Comparison of ENCODE assay signal across 9 mouse cellular contexts in genomic region chr9:57536362-57536761, GRCm38 (mm10). TPM values are rescaled to one million over a fixed set of nuclear protein-coding genes. Genes with fewer than 3 reads are reported as not detected.
DNase-seq lines count a peak whose midpoint lies in the region; ATAC-seq and TF ChIP-seq lines count a peak whose summit lies in the region.
"Had no signal": no experiment of that assay in that cellular context is flagged by ENCODE, and none has a peak within 500 bp of the region (broad histone marks: within the 10 kb centered on the region; RNA-seq: fewer than 3 reads in every experiment).

No protein-coding gene starts in this region.

- H3K9ac ChIP-seq in hindbrain, embryonic 11.5 days (ENCODE audit: low read depth, low read length), result no peak overlapping the region
- peak overlapping the region; percentile 94 for H3K9ac ChIP-seq in liver, embryonic 13.5 days

- no peak for ATAC-seq in hindbrain, embryonic 11.5 days (ENCODE audit: low FRiP score)
- no peak for ATAC-seq in liver, embryonic 13.5 days (ENCODE audit: low read depth)

- 87% methylated on average over 5 of the region's 5 CpGs for WGBS in hindbrain, embryonic 10.5 days
- WGBS in hindbrain, embryonic 11.5 days, result 94% methylated on average over 5 of the region's 5 CpGs
- WGBS in forebrain, embryonic 10.5 days, result 94% methylated on average over 5 of the region's 5 CpGs
- 82% methylated on average over 5 of the region's 5 CpGs for WGBS in liver, embryonic 13.5 days (ENCODE audit: insufficient replicate concordance)

- H3K4me1 ChIP-seq in hindbrain, embryonic 10.5 days (replicated peaks), result peaks cover 28% of the 10 kb centered on the region
- peaks cover 4% of the 10 kb centered on the region for H3K4me1 ChIP-seq in hindbrain, embryonic 11.5 days (replicated peaks; ENCODE audit: control insufficient read depth, insufficient read depth, low read length)
- H3K4me1 ChIP-seq in E14TG2a.4 (replicated peaks; ENCODE audit: low read depth, low read length), result peaks cover 55% of the 10 kb centered on the region
- peaks cover 27% of the 10 kb centered on the region for H3K4me1 ChIP-seq in forebrain, embryonic 10.5 days
- peaks cover 36% of the 10 kb centered on the region for H3K4me1 ChIP-seq in liver, embryonic 13.5 days (replicated peaks)

- H3K27me3 ChIP-seq in hindbrain, embryonic 10.5 days (ENCODE audit: insufficient read depth, poor library complexity, severe bottlenecking), result no peaks in the 10 kb centered on the region
- H3K27me3 ChIP-seq in hindbrain, embryonic 11.5 days (ENCODE audit: control insufficient read depth, insufficient read depth, low read length), result no peaks in the 10 kb centered on the region
- H3K27me3 ChIP-seq in E14TG2a.4 (ENCODE audit: insufficient read depth, low read length), result no peaks in the 10 kb centered on the region
- H3K27me3 ChIP-seq in forebrain, embryonic 10.5 days (ENCODE audit: poor library complexity, severe bottlenecking), result no peaks in the 10 kb centered on the region
- H3K27me3 ChIP-seq in liver, embryonic 13.5 days, result no peaks in the 10 kb centered on the region

- no peak for DNase-seq in hindbrain, embryonic 10.5 days (ENCODE audit: low spot score)
- no peak for DNase-seq in hindbrain, embryonic 11.5 days (ENCODE audit: low spot score)
- no peak for DNase-seq in forebrain, embryonic 10.5 days (ENCODE audit: extremely low spot score, low spot score)
- no peak for DNase-seq in liver, embryonic 13.5 days
- DNase-seq in right cerebral cortex, postnatal 10 days (ENCODE audit: low spot score in 2 of 2), result no peak
- no peak for DNase-seq in cerebellum, adult 18-20 months
- DNase-seq in right cerebral cortex, postnatal 14 days, result no peak
- DNase-seq: layer of hippocampus, adult 9-11 months had no signal

- no peak for TF ChIP-seq CTCF in E14TG2a.4 (conservative IDR thresholded peaks at IDR 0.05; ENCODE audit: low read length)

- no peak overlapping the region for H3K4me2 ChIP-seq in hindbrain, embryonic 11.5 days (replicated peaks; ENCODE audit: low read depth, low read length)
- peak overlapping the region; percentile 95 for H3K4me2 ChIP-seq in liver, embryonic 13.5 days

- no peaks in the 10 kb centered on the region for H3K9me3 ChIP-seq in hindbrain, embryonic 10.5 days
- no peaks in the 10 kb centered on the region for H3K9me3 ChIP-seq in hindbrain, embryonic 11.5 days (ENCODE audit: control insufficient read depth, low read length)
- H3K9me3 ChIP-seq in E14TG2a.4 (ENCODE audit: low read length), result no peaks in the 10 kb centered on the region
- H3K9me3 ChIP-seq in forebrain, embryonic 10.5 days, result no peaks in the 10 kb centered on the region
- H3K9me3 ChIP-seq in liver, embryonic 13.5 days (replicated peaks), result no peaks in the 10 kb centered on the region

- H3K27ac ChIP-seq in hindbrain, embryonic 10.5 days, result no peak overlapping the region
- no peak overlapping the region for H3K27ac ChIP-seq in hindbrain, embryonic 11.5 days (ENCODE audit: low read depth, low read length)
- H3K27ac ChIP-seq in forebrain, embryonic 10.5 days, result peak overlapping the region; percentile 95
- no peak overlapping the region for H3K27ac ChIP-seq in liver, embryonic 13.5 days

- H3K36me3 ChIP-seq in hindbrain, embryonic 10.5 days, result peaks cover 65% of the 10 kb centered on the region
- peaks cover 4% of the 10 kb centered on the region; the same call in 1 of the 2 replicates for H3K36me3 ChIP-seq in hindbrain, embryonic 11.5 days (ENCODE audit: control insufficient read depth, insufficient read depth, low read length)
- H3K36me3 ChIP-seq in E14TG2a.4 (ENCODE audit: insufficient read depth, low read length), result peaks cover 76% of the 10 kb centered on the region
- peaks cover 64% of the 10 kb centered on the region for H3K36me3 ChIP-seq in forebrain, embryonic 10.5 days (replicated peaks)
- peaks cover 54% of the 10 kb centered on the region for H3K36me3 ChIP-seq in liver, embryonic 13.5 days

- H3K4me3 ChIP-seq in hindbrain, embryonic 10.5 days, result peak overlapping the region; percentile 94; the same call in 1 of the 2 replicates
- H3K4me3 ChIP-seq in hindbrain, embryonic 11.5 days (ENCODE audit: low read depth, low read length), result no peak overlapping the region; the same call in 1 of the 2 replicates
- H3K4me3 ChIP-seq in E14TG2a.4 (replicated peaks; ENCODE audit: low read length), result 0 out of 2 replicates have a peak overlapping the region, but pooled peaks have one; percentile 98
- peak overlapping the region; percentile 85; the same call in 1 of the 2 replicates for H3K4me3 ChIP-seq in forebrain, embryonic 10.5 days
- peak overlapping the region; percentile 91; the same call in 1 of the 2 replicates for H3K4me3 ChIP-seq in liver, embryonic 13.5 days (replicated peaks)

RNA-seq across cellular contexts. Expression of gene Fam219b, which starts 1.0 kb away (rescaled TPM):
- 16.1 and 16.3 TPM in 2 replicates for polyA plus RNA-seq in hindbrain, embryonic 10.5 days (2016; fragmentation: Nextera tagmentation; extraction: Ambion mirVana)
- polyA plus RNA-seq in hindbrain, embryonic 11.5 days (2014; fragmentation: Nextera tagmentation; extraction: Ambion mirVana), result 14.9 and 17.7 TPM in 2 replicates
- polyA plus RNA-seq in forebrain, embryonic 10.5 days (2016; fragmentation: Nextera tagmentation; extraction: Ambion mirVana), result 17.7 and 18.7 TPM in 2 replicates
- 7.6 and 8.2 TPM in 2 replicates for polyA plus RNA-seq in liver, embryonic 13.5 days (2015; fragmentation: Nextera tagmentation; extraction: Ambion mirVana)

RNA-seq across cellular contexts. Expression of gene Cox5a, which starts 15.3 kb away (rescaled TPM):
- 712 and 781 TPM in 2 replicates for polyA plus RNA-seq in hindbrain, embryonic 10.5 days (2016; fragmentation: Nextera tagmentation; extraction: Ambion mirVana)
- polyA plus RNA-seq in hindbrain, embryonic 11.5 days (2014; fragmentation: Nextera tagmentation; extraction: Ambion mirVana), result 702 and 724 TPM in 2 replicates
- polyA plus RNA-seq in forebrain, embryonic 10.5 days (2016; fragmentation: Nextera tagmentation; extraction: Ambion mirVana), result 686 and 693 TPM in 2 replicates
- 412 and 430 TPM in 2 replicates for polyA plus RNA-seq in liver, embryonic 13.5 days (2015; fragmentation: Nextera tagmentation; extraction: Ambion mirVana)

RNA-seq across cellular contexts. Expression of gene Mpi, which starts 16.2 kb away (rescaled TPM):
- polyA plus RNA-seq in hindbrain, embryonic 10.5 days (2016; fragmentation: Nextera tagmentation; extraction: Ambion mirVana), result 61.7 and 74.1 TPM in 2 replicates
- polyA plus RNA-seq in hindbrain, embryonic 11.5 days (2014; fragmentation: Nextera tagmentation; extraction: Ambion mirVana), result 50.0 and 52.7 TPM in 2 replicates
- 63.2 and 66.9 TPM in 2 replicates for polyA plus RNA-seq in forebrain, embryonic 10.5 days (2016; fragmentation: Nextera tagmentation; extraction: Ambion mirVana)
- polyA plus RNA-seq in liver, embryonic 13.5 days (2015; fragmentation: Nextera tagmentation; extraction: Ambion mirVana), result 12.3 and 13.2 TPM in 2 replicates

RNA-seq across cellular contexts. Expression of gene Scamp2, which starts 24.4 kb away (rescaled TPM):
- polyA plus RNA-seq in hindbrain, embryonic 10.5 days (2016; fragmentation: Nextera tagmentation; extraction: Ambion mirVana), result 50.7 and 59.7 TPM in 2 replicates
- polyA plus RNA-seq in hindbrain, embryonic 11.5 days (2014; fragmentation: Nextera tagmentation; extraction: Ambion mirVana), result 57.6 and 57.8 TPM in 2 replicates
- polyA plus RNA-seq in forebrain, embryonic 10.5 days (2016; fragmentation: Nextera tagmentation; extraction: Ambion mirVana), result 51.1 and 52.8 TPM in 2 replicates
- 26.9 and 27.6 TPM in 2 replicates for polyA plus RNA-seq in liver, embryonic 13.5 days (2015; fragmentation: Nextera tagmentation; extraction: Ambion mirVana)

RNA-seq across cellular contexts. Expression of gene Rpp25, which starts 32.5 kb away (rescaled TPM):
- polyA plus RNA-seq in hindbrain, embryonic 10.5 days (2016; fragmentation: Nextera tagmentation; extraction: Ambion mirVana), result 2.5 and 9.7 TPM in 2 replicates
- polyA plus RNA-seq in hindbrain, embryonic 11.5 days (2014; fragmentation: Nextera tagmentation; extraction: Ambion mirVana), result 7.7 and 10.5 TPM in 2 replicates
- polyA plus RNA-seq in forebrain, embryonic 10.5 days (2016; fragmentation: Nextera tagmentation; extraction: Ambion mirVana), result 1.2 and 1.4 TPM in 2 replicates
- polyA plus RNA-seq in liver, embryonic 13.5 days (2015; fragmentation: Nextera tagmentation; extraction: Ambion mirVana), result 0.59 and 0.77 TPM in 2 replicates
